Mouse (Mus musculus): Measurements from ENCODE around the gene Serpina3c.

DNA sequence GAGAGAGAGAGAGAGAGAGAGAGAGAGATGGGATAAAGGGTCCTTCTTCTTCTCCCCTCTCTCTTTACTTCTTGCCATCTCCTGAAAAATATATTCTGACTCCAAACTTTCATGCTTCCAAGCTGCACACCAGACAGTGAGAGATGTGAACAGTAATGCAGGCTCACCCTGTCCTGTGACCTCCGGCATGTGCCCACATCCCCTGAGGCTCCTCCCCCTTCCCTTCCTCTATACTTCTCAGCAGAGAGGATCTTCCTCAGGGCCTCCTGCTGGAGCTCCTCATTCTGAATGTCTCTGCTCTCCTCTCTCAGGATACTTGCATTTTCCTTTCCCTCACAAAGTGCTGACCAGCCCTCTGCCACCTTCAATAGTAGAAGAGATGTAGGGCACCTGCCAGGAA lies 11.2 kb downstream of the Serpina3c start:
- no peak for TF ChIP-seq CTCF (IDR thresholded peaks at IDR 0.05; ENCODE audit: low read depth)
- no peak for TF ChIP-seq EP300 (IDR thresholded peaks at IDR 0.05; ENCODE audit: low read depth)

Measured in liver, postnatal 0 days (tissue).